Mouse (Mus musculus): ENCODE measurements around the gene Tob2. TPM values are rescaled to one million over a fixed set of nuclear protein-coding genes. Genes with fewer than 3 reads are reported as not detected.

Tob2 gene
- total RNA-seq, 2 experiments from 2014 or later = 108 to 183 TPM

- DNase-seq = peak; percentile 84
These were observed 47.0 kb downstream of the Tob2 start for GRCm38 (mm10) chr15:81811599-81811996.

- peak; percentile 99 for DNase-seq
These were observed 47.7 kb downstream of the Tob2 start for GRCm38 (mm10) chr15:81810671-81811598.

- peak; percentile 93 for DNase-seq
These were observed 48.4 kb downstream of the Tob2 start for GRCm38 (mm10) chr15:81810150-81810549.

- no peak for DNase-seq
These were observed 49.0 kb downstream of the Tob2 start for GRCm38 (mm10) chr15:81809550-81809949.

- no peak for DNase-seq
These were observed 49.8 kb downstream of the Tob2 start for GRCm38 (mm10) chr15:81808799-81809198.

DNA sequence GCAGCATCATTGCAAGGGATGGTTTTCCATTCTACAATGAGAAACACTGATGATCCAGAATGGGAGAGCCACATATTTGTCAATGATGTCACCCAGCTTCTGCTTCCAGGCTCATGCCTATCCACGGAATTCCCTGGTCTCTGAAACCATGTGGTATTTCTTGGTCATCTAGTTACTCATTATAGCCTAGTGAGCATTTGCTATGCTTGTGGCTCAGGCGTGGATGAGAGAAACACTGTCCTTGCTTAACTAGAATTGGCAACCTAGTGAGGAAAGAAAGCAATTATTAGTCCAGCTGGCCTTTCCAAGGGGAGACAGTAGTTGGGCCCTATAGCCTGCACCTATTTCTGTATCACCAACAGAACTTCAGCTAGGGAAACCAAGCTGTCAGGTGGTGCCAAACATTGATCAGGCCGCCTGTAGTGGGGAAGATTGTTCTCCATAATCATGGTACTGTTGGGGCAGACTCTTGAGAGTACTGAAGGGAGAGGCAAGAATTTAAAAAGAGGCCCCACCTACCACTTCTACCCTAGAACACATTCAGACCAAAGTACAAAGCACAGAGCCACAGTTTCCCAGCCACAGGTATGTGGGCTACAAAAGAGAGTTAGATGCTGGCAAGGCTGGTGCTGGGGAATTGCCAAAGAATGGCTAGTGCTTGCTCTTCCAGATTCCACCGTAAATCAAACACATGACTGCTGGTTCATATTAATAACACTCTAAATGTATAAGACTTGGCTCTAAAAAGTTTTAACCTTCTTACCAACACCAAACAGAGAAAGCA is 51.8 kb downstream of the Tob2 start:
- no peak for DNase-seq

GRCm38 (mm10) chr15:81805624-81806023 is 53.0 kb downstream of the Tob2 start:
- peak; percentile 68 for DNase-seq

GRCm38 (mm10) chr15:81804883-81805282 is 53.7 kb downstream of the Tob2 start:
- no peak for DNase-seq

- no peak for DNase-seq
These were observed 54.4 kb downstream of the Tob2 start for GRCm38 (mm10) chr15:81804172-81804571.

DNA sequence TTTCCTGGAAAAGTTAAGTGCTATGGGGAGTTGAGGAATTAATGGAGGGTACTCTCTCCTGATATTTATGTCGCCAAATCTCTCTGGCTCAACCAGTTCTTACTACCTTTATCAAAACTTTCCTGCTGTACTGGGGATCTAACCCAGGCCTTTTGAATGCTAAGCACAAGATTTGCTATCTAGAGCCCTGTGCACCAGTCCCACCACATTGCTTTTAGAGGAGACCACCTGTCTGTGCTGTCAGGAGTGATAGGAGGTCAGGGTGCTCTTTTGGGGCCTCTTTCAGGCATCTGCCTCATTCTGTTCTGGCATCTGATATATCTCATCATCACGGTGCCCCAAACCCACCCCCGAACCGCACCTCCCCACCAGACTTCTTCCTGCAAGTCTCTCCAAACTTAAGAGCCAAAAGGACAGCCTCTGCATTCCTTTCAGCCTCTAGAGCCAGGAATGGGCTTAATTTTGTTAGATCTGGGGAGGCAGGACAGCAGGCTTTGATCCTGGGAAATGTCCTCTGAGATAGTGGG is 55.1 kb downstream of the Tob2 start:
- DNase-seq = no peak

GRCm38 (mm10) chr15:81802941-81803351 is 55.6 kb downstream of the Tob2 start:
- no peak for DNase-seq

- DNase-seq = peak; percentile 100
These were observed 56.4 kb downstream of the Tob2 start, which contains the start of gene Tef for GRCm38 (mm10) chr15:81802001-81802890. Gene Tef (plus strand): TSS chr15:81802421.

- no peak for DNase-seq
These were observed 58.2 kb downstream of the Tob2 start for GRCm38 (mm10) chr15:81800391-81800790.

DNA sequence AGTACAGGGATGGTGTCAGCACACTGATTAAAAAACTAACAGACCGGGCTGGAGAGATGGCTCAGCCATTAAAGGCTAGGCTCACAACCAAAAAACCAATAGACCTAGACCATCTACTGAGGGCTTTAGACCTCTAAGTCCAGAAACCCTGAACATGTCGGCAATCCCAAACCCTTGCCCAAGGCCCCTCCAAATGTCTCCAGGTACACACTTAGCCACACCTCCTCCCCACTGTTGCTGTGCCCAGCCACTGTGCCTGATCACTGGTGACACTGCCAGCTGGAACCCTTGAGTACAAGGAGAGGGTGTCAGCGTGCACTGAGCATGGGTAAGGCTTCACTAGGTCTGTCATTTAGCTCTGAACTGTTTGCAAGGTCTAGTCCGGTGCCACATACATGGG is 60.2 kb downstream of the Tob2 start:
- DNase-seq = no peak

Other genes with a start within 250 kb of the Tob2 start
- 10 to 100 TPM; 16.4 to 19.7 TPM for gene L3mbtl2, start 194.9 kb downstream of the Tob2 start, total RNA-seq (2021)
- gene Chadl, start 161.5 kb downstream of the Tob2 start, total RNA-seq (2021) = 1 to 10 TPM; 3.6 to 5.1 TPM
- 10 to 100 TPM; 73.2 to 78.2 TPM for gene Zc3h7b, start 113.7 kb downstream of the Tob2 start, total RNA-seq (2021)
- gene Rangap1, start 113.3 kb downstream of the Tob2 start, total RNA-seq (2021) = 10 to 100 TPM; 48.5 to 49.2 TPM
- gene Tef, start 56.4 kb downstream of the Tob2 start, total RNA-seq (2021) = 10 to 100 TPM; 68.4 to 74.1 TPM
- 10 to 100 TPM; 58.8 to 62.9 TPM for gene Phf5a, start 13.1 kb upstream of the Tob2 start, total RNA-seq (2021)
- gene Aco2, start 13.5 kb upstream of the Tob2 start, total RNA-seq (2021) = 1,000 to 10,000 TPM; 2,299 to 2,557 TPM
- gene Polr3h, start 67.4 kb upstream of the Tob2 start, total RNA-seq (2021) = 10 to 100 TPM; 15.5 to 19.1 TPM
- 10 to 100 TPM; 16.9 to 27.9 TPM for gene Csdc2, start 78.0 kb upstream of the Tob2 start, total RNA-seq (2021)
- 10 to 100 TPM; 81.4 to 94.8 TPM for gene Pmm1, start 102.1 kb upstream of the Tob2 start, total RNA-seq (2021)
- not detected for gene 1700029P11Rik, start 121.7 kb upstream of the Tob2 start, total RNA-seq (2021)
- 100 to 1,000 TPM; 122 to 139 TPM for gene Xrcc6, start 129.0 kb upstream of the Tob2 start, total RNA-seq (2021)
- gene Desi1, start 175.1 kb upstream of the Tob2 start, total RNA-seq (2021) = 10 to 100 TPM; 51.9 to 60.3 TPM
- gene Snu13, start 188.8 kb upstream of the Tob2 start, total RNA-seq (2021) = 10 to 100 TPM; 76.1 to 84.1 TPM
- gene 4930407I10Rik, start 200.4 kb upstream of the Tob2 start, total RNA-seq (2021) = not detected
- 1 to 10 TPM in 1 of 2 experiments, under 1 TPM in 1; 0.93 to 2.0 TPM for gene Mei1, start 211.2 kb upstream of the Tob2 start, total RNA-seq (2021)

Measured in adrenal gland, postnatal 10 days (tissue).